Mouse (Mus musculus): ENCODE data around the gene Fbxo39.
"Not testable (repeated sequence)": the region's sequence is repeated elsewhere in the genome, so short reads cannot be mapped to it uniquely, and the experiment has no call there.

Gene Fbxo39

DNA sequence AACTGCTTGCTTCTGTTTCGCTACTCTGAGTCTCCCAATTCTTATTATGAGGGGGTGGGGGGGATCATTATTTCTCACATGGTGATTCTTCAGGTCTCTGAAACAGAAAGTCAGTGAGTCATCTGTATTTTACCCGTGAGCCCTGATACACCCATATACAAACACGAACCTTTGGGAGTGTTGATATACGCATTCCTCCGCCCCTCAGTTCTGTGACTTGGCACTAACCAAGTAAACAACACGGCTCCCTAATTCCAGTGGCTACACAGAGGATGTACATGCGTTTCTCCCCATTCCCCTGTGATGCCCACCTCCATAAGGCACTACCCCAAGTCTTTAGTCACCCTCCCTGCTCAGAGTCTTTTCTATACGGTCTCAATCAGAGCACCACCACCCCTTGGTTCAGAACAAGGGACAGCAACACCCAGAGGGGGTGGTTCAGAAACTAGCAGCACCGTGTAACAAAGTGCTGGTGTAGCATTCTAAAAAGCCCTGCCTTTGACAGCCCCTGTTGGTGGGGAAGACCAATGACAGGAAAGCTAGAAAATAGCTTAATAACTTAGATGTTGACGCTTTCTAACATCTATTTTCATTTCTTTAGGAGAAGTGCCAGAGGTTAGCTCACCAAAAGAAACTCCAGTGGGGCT is 2.8 kb upstream of the Fbxo39 start:
- DNase-seq (ENCODE audit: low spot score) = no peak

DNA sequence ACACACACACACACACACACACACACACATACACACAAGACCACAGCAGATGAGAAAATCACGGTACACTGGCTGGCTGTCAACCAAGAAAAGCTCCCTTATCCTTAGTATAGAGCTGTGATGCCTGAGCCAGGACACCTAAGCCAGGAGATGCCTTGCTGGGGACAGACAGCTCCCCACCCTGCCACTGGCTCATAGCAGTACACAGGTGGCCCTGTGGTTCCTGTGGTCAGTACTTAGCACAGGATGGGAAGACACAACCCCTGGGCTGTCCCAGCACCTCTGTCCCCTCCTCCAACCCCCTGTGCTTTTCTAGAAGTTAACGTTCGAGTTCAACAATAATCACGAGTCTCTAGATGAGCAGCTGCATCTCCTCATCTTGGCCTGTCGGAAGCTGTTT is 3.8 kb downstream of the Fbxo39 start:
- DNase-seq (ENCODE audit: low spot score) = no peak

DNA sequence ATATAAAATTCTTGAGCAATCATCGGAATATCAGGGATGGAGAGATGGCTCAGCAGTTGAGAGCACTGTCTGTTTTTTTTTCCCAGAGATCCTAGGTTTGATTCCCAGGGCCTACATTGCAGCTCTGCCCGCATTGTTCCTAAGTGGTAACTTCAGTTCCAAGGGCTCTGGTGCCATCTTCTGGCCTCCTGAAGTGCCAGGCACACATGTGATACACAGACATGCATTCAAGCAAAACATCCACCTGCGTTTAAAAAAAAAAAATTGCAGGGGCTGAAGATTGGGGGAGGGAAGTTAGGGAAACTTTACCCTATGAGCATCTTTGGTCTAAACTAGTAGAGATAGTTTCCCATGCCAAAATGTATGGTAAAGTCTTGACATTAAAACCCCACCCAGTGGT is 10.2 kb downstream of the Fbxo39 start:
- DNase-seq (ENCODE audit: low spot score) = no peak

DNA sequence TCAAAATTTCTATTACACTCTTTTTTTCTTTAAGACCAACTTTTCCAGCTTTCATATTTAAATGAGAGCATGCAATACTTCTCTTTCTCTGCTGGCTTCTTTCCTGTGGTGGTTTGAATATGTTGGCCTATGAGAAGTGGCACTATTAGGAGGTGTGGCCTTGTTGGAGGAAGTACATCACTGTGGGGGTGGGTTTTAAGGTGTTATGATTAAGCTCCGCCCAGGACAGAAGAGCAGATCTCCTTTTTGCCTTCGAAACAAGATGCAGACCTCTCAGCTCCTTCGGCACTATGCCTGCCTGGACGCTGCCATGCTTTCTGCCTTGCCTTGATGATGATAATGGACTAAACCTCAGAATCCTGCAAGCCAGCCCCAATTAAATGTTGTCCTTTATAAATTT is 11.5 kb downstream of the Fbxo39 start:
- DNase-seq (ENCODE audit: low spot score) = no peak

DNA sequence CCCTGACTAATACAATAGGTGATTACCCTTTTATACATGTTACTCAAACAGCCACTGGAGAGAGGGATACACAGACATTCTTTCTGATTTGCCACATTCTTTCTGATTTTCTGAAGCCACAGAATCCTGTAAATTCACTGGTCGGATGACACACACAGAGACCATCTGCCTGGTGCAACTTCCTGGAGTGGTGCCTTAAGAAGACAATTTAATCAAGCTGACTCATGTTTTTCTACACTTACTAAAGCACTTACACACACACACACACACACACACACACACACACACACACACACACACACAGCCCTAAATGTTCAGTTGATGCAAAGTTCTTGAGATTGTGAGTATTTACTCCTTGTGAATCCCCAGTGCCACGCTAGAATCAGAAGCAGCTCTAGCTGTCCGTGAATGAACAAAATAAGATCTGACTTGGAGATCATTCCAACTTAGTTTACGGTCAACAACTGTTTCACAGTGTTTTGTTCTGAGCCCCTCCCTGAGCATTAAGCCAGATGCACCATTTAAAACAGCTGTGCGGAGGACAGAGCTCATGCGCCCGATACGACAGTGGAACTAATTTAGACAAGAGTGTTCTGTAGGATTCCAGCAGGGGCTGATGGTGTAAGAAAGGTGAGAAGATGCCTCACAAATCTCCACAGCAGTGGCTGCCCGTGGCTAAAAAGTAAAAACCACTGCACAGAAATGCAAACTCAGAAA is 18.9 kb downstream of the Fbxo39 start:
- DNase-seq (ENCODE audit: low spot score) = no peak

DNA sequence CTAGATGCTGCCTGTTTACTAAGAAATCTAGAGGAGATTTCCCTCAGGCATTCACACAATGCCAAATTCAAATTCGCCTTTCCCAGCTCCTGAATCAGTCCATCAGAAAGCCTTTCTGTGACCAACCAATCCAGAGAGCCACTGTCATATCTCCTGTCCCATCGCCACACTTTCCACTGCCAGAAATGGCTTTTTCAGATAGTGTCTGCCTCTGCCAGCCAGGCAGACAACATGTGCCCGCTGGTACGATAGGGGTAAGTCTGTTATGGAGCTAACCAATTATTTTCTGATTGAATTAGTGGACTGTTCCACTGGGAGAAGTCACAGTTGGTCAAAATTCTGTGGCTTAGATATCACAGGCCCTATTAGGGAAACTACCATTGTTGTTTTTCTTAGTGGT is 20.4 kb downstream of the Fbxo39 start:
- no peak for DNase-seq (ENCODE audit: low spot score)

DNA sequence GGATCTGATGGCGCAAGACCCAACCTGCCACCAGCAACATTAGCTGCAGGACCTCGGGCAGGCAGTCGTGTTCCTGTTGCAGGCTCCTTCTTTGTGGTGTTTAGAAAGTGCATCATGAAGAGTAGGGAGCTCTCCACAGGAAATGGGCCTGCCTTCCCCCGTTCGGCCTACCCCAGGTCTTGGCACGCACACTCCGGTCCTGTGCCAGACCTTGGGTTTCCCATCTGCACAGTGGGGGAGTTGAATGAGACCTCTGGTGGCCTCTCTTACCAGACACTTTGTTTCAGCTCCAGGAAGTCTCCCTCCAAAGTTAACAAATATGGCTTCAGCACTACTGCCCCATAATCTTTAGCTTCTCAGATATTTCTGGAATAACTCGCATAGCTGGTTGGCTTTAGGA is 22.5 kb downstream of the Fbxo39 start:
- DNase-seq (ENCODE audit: low spot score) = no peak

DNA sequence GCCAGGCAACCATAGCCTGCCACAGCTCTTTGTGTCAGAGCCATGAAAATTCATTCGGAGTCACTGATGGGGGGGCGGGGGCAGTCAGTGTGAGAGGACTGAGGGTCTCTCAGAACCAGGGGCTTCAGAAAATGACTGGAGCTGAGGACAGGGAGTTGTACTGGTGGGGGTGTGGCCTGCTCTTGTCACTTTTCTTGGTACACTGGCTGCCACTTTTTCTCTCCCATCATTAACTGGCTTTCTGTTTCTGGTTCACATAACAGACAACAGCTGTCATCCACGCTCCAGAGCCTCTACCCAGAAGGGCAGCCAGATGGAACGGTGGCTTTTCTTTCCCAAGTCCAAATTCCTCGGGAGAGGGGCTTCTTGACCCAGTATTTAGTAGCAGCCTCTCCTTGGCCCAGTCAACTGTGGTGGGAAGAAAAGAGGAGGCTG is 24.2 kb downstream of the Fbxo39 start:
- no peak for DNase-seq (ENCODE audit: low spot score)

DNA sequence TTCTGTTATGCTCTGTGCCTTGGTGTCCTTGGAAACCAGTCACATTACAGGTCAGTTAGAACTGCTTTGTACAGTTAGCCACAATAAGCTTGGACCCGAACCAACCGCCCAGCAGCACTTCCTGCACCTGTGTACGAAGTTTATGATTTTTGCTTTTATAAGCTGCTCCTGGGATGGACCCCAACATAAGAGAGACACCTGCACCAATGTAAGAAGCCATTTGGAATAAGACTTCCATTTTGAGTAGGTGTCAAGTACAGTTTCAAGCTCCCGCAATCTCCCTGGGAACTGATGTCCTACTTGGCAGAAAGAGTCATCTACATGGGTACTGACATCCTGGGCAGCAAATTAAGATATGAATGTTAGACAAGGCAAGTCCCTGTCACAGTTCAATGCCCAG is 25.5 kb downstream of the Fbxo39 start:
- DNase-seq (ENCODE audit: low spot score) = no peak

DNA sequence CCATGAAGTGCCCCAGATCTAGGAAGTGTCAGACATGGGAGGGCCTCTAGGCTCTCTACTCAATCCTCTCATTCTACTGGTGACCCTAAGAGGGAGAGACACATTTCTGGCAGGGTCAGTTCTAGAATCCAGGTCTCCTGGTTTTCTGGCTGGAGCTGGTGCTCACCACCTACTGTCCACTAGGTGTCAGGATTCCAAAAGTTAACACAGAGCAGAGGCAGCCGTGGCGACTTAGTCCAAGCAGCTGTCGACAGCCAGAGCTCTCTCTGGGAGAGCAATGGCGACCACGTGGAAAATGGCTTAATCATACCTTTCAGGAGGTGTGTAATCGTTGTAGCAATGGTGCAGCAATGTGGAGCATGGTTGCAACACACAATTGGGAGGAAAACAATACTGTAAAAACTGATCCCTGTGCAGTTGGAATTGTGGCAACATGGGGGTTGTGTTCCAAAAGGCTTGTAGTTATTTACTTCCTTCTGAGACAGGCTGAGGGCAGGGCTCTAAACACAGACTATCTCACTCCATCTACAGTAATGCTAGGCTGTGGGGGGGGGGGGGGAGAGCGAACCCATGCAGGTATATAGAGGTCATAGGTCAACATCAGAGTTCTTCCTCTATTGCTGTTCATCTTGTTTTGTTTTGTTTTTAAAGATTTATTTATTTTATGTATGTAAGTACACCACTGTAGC is 28.4 kb downstream of the Fbxo39 start:
- DNase-seq (ENCODE audit: low spot score) = peak; percentile 41

DNA sequence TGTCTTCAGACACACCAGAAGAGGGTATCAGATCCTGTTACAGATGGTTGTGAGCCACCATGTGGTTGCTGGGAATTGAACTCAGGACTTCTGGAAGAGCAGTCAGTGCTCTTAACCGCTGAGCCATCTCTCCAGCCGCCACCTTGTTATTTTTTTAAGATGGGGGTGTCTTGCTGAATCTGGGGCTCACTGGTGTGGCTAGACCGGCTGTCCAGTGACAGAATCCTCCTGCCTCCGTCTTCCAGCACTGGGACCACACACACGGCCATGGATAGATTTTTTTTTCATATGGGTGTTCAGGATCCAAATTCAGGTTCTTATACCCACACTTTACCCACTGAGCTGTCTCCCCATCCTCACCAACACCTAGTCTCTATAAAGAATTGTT is 29.0 kb downstream of the Fbxo39 start:
- not testable (repeated sequence) for DNase-seq (ENCODE audit: low spot score)

DNA sequence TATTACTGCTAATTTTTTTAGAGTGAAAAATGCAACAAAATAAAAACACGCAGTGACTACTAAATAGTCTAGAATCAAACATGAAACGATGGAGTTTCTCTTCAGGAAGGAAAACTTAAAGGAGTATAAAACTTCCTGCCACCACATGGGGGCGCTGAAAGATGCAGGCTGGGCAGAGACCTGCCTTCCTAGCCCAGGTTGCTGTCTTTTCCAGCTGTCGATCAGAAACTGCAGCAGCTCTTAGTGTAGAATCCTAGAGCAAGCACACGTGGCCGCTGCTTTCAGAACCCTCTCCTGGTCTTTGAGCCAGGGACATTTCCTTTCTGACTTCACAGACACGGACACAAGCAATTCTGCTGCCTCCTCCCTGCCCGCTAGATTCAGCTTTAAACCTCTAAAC is 29.7 kb downstream of the Fbxo39 start:
- peak; percentile 53 for DNase-seq (ENCODE audit: low spot score)

DNA sequence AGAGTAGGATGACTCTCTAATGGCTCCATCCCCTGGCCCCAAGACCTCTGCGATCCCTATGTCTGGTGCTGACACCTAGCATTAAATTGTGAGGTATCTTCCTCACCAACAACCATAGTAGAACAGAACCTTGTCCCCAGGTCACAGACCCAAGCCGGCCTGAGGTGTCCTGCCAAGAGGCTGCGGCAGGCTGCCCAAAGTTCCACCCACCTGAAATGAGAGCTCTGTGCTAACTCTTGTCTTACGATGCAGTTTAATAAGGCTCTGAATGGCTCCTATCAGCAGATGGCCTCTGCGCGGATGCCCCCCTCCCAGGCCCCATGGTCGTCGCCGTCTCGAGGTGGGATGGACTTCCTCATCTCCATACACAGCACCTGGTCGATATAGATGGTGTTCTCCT is 30.2 kb downstream of the Fbxo39 start:
- DNase-seq (ENCODE audit: low spot score) = no peak

DNA sequence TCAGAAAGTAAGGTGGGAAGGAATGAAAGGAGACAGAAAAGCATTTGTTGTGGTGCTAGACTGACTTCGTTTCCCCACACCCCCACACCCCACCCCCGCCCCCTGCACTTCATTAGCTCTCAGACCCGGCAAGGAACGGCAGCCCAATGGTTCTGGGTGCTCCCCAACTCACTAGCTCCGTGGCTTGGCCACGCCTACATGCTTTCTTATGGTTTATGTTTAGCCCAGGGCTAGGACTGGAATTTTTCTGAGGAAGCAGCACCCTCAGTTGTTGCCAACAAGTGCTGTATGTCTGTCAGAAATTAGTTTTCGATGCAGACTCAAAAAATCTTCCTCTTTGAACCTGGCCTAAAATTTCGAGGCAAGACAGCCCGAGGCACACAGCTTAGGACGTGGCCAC is 34.3 kb downstream of the Fbxo39 start:
- DNase-seq (ENCODE audit: low spot score) = no peak

DNA sequence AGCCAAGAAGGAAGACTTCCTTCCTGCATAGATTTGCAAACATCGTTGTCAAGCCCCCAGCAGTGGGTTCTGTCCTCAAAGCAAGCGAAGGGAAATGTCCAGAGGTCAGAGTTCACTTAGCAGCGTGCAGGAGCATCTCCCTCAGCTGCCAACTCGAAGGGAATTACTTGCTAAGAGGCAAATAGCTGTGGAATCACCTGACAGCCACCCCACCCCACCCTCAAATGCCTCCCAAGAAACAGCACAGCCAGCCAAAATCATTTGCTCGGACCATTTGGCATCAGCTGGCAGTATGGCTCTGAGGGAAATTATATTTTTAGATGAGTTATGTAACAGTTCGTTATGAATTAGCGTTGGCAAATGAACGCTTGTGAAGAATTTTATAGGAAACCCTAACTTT is 34.8 kb downstream of the Fbxo39 start:
- DNase-seq (ENCODE audit: low spot score) = no peak

DNA sequence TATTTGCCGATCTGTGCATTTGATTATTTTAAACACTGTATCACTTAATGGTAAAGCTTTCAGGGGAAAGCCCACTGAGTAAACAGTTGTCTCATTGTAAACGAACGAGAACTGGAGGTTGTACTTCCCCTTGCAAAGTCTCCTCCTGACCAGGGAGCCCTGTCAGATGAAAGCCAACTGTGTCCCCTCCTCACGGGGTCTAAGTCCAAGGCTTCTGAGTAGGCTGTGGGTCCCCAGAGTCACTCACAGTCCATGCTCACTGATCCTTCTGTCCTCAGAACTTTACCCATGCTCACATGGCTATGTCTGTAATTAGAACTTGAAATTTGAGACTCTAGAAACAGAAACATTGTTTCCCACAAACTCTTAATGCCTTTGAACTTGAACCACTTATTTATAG is 35.4 kb downstream of the Fbxo39 start:
- no peak for DNase-seq (ENCODE audit: low spot score)

DNA sequence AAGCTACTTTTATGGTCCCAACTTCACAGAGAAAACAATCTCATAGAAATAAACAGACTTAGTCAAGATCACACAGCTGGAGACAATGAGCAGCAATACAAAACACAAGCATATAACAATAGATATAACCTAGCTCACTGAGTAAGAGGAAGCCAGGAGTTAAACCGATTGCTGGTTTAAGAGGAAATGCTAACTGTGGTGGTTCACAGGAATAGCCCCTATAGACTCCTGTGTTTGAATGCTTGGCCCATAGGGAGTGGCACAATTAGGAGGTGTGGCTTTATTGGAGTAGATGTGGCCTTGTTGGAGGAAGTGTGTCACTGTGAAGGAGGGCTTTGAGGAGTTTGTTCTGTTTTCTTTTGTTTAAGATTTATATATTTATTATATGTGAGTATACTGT is 38.0 kb downstream of the Fbxo39 start:
- no peak for DNase-seq (ENCODE audit: low spot score)

DNA sequence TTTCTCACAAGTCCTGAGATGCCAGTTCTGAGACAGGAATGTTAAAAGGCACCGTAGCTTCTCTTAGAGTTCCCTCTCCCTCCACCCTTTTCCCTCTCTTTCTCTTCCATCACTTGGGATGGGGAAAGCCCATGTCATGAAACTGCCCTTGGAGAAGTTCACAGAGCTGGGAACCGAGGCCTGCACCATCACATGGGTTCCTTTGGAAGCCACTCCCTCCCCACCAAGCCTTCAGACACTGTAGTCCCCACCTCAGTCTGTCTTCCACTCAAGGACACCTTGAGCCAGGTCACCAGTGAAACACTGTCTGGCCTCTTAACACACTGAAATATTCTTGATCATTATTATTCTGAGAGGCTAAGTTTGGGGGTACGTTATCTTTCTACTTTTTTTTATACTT is 38.9 kb downstream of the Fbxo39 start:
- no peak for DNase-seq (ENCODE audit: low spot score)

DNA sequence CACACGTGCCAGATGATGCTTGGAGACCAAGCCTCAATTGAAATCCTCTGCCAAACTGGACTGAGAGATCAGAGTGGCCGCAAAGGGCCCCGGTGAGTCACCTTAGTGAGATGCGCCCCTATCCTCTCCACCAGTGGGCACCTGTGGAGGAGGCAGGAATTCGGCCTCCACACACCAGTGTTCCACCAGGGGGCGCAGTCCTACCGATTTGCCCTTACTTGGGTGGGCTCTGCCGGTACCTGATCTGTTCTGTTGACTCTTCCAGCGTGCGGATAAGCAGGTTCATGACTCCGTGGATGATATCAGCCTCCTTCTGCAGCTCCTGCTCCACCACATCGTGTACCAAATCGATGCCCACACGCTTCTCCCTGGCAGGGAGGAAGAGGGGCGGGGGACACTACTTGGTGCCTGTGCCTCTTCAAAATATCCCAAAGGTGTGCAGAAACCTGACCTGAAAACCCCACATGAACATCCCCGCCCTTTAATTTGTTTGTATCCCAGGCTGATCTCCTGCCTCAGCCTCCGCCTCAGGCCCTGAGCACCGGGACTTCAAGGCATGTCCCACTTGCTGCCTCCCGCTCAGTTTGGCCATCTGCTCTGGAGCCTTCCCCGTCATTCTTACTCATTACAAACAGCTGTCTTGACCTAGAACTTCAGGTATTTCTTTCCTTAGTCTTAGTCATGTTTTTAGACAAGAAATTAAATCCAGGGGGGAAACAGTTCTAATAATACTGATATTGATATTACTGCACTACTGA is 40.9 kb downstream of the Fbxo39 start:
- peak; percentile 79 for DNase-seq (ENCODE audit: low spot score)

DNA sequence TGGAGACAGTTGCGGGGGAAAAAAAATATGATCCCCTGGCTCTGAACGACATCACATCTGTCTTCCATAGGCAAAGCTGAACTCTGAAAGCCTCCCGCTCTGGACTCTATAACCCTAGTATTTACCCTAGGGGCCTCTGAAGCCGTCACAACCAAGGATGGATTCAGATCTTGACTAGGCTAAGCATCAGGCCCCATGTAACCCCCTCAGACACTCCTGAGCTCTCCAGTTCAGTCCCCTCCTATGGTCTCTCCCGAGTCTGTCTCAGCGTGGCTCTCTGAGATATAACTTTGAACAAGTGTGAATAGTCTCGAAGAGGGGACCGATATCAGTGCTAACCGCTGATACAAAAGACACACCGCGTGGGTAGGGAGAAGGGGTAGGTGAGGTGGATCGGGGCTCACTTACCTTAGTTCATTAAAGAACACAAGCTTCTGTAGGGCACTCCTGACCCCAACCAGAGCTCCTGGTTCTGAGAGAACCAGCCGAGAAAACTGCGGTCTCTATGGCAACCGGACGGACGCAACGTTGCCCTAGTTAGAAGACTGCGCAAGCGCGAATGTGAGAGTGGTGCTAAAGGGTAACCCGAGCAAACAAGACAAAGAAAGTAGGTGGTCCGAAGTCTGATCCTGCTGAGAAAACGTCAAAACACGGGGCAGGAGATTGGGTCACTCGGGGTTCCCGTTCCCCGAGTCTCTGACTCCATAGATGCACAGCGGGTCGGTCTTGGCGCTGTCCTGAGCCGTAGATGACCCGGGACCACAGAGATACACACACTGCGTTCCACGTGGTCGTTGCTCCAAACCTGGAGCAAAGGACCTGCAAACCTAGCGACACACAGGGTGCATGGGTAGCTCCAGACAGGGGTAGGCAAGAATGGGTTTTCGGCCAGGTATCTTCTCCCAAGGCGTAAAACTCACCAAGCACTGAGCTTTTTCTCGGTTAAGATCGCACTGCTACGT is 47.4 kb downstream of the Fbxo39 start:
- DNase-seq (ENCODE audit: low spot score) = peak; percentile 54

DNA sequence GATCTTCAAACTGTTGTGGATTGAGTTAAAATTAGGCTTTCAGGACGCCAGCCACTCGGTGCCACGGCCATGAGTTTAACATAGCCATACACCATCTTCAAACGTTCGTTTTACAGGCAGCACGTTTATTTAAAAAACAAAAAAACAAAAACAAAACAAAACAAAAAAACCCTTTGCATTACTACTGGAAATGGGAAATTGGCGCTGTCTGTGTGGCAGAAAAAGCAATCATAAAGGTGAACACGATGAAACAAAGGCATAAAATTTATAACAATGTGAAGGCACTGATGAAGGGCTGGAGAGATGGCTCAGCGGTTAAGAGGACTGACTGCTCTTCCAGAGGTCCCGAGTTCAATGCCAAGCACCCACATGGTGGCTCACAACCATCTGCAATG is 48.1 kb downstream of the Fbxo39 start, which contains the start of gene Tekt1:
Gene Tekt1 (minus strand): TSS at position 96 of the 395 bp plus-strand sequence.
- no peak for DNase-seq (ENCODE audit: low spot score)
